Mouse (Mus musculus) cerebellum, adult 9-11 months (tissue): ENCODE measurements around the gene Prap1.
A peak's percentile ranks its signal among the peaks of the same experiment; 100 is the strongest.

Experiments
- DNase-seq: peaks from one replicate; pipeline ENCODE4 v3.0.0; 2022

Prap1 gene

GRCm38 (mm10) chr7:140135106-140135770, 42.0 kb downstream of the Prap1 start:
- no peak for DNase-seq

- peak; percentile 96 for DNase-seq
Measured at GRCm38 (mm10) chr7:140137135-140138020, 44.2 kb downstream of the Prap1 start, which contains the start of gene Mtg1. Gene Mtg1, plus strand, starts transcription at chr7:140137564.

- no peak for DNase-seq
Measured at GRCm38 (mm10) chr7:140138021-140138310, 44.8 kb downstream of the Prap1 start.

- DNase-seq: peak; percentile 75
Measured at GRCm38 (mm10) chr7:140141350-140141749, 48.2 kb downstream of the Prap1 start.

GRCm38 (mm10) chr7:140144550-140144949, 51.4 kb downstream of the Prap1 start:
- DNase-seq: no peak
